Mouse (Mus musculus): Measurements from ENCODE around the gene Fam107b. TPM values are rescaled to one million over a fixed set of nuclear protein-coding genes. Genes with fewer than 3 reads are reported as not detected.

Fam107b gene
- total RNA-seq, 2 experiments from 2014 or later: 25.0 to 34.8 TPM

DNA sequence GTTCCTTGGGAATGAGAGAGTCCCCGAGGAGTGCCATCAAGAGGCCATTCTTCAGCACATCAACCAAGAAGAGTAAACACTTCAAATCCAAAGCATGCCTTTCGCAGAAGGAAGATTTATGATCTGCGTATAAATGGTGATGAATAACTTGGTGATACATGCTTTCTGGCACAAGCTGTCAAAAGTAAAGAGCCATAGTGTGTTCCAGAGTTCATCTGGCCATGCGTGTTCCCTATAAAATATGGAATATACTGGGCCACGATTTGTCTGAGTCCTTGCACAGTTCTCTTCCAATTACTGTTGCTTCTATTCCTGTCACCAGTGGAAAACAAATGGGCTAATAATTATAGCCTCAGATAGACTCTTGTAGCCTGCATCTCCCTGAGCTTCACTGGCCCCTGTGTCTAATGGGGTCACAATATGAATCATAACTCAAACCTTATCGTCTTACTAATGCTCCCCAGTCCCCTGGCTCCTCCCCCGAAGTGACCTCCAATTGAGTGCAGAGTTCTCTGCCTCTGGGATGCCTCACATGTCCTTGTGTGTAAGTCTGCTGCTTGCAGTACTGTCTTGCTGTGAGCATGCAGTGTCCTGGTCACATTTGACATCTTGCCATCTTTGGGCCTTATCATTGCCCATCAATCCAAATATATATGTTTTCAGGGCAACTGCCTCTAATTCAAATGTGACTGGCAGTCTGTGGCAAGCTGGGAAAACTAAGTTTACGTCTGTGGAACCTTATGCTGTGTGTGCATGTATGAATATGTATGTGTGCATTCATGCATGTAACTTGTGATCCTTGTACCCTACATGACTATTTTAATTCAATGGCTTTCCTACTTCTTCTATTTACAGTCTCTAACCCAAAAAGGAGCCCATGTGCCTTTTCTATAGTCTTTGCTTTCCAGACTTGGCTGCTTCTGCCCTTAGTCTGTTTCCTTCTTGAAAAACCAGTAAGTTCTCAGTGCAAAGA lies 252.5 kb downstream of the Fam107b start:
- intact Hi-C loops (cut with DNase I): loop anchor here (10.0 kb wide), 1 partner anchor 102 kb away; no protein-coding TSS in a partner anchor

More for the DNA sequence above, 252.5 kb downstream of the Fam107b start:
- no peak for DNase-seq

Other genes with a start within 250 kb of the Fam107b start
- gene Rpp38, start 237.8 kb upstream of the Fam107b start, total RNA-seq (2021): 1 to 10 TPM; 8.4 to 8.7 TPM
- 1 to 10 TPM in 1 of 2 experiments, under 1 TPM in 1; 0.82 to 1.0 TPM for gene Acbd7, start 234.3 kb upstream of the Fam107b start, total RNA-seq (2021)
- under 1 TPM in 1 of 2 experiments, not detected in 1; 0.30 TPM for gene Olah, start 173.3 kb upstream of the Fam107b start, total RNA-seq (2021)
- 1 to 10 TPM; 3.5 to 4.3 TPM for gene Meig1, start 147.8 kb upstream of the Fam107b start, total RNA-seq (2021)
- gene Dclre1c, start 146.4 kb upstream of the Fam107b start, total RNA-seq (2021): 10 to 100 TPM; 11.5 to 11.9 TPM
- gene Suv39h2, start 95.5 kb upstream of the Fam107b start, total RNA-seq (2021): 1 to 10 TPM; 4.9 to 5.5 TPM
- gene Gm45902, start 57.7 kb upstream of the Fam107b start, total RNA-seq (2021): 1 to 10 TPM; 8.9 to 9.5 TPM
- 10 to 100 TPM; 51.3 to 53.0 TPM for gene Hspa14, start 57.7 kb upstream of the Fam107b start, total RNA-seq (2021)
- under 1 TPM; 0.40 to 0.44 TPM for gene Cdnf, start 57.5 kb upstream of the Fam107b start, total RNA-seq (2021)

Data from left cerebral cortex, postnatal 4 days (tissue).